Mouse (Mus musculus): ENCODE results near the gene Tmem79. TPM values are rescaled to one million over a fixed set of nuclear protein-coding genes. Genes with fewer than 3 reads are reported as not detected.
"Not testable (repeated sequence)": the region's sequence is repeated elsewhere in the genome, so short reads cannot be mapped to it uniquely, and the experiment has no call there.

The Tmem79 gene
- polyA plus RNA-seq, 1 experiment: 38.1 TPM

DNA sequence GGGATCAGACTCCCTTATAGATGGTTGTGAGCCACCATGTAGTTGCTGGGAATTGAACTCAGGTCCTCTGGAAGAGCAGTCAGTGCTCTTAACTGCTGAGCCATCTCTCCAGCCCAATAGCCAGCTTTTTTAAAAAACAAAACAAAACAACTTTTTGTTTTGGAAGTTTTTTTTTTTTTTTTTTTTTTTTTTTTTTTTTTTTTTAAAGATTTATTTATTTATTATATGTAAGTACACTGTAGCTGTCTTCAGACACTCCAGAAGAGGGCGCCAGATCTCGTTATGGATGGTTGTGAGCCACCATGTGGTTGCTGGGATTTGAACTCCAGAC lies 50.4 kb downstream of the Tmem79 start:
- not testable (repeated sequence) for DNase-seq (ENCODE audit: low spot score)

DNA sequence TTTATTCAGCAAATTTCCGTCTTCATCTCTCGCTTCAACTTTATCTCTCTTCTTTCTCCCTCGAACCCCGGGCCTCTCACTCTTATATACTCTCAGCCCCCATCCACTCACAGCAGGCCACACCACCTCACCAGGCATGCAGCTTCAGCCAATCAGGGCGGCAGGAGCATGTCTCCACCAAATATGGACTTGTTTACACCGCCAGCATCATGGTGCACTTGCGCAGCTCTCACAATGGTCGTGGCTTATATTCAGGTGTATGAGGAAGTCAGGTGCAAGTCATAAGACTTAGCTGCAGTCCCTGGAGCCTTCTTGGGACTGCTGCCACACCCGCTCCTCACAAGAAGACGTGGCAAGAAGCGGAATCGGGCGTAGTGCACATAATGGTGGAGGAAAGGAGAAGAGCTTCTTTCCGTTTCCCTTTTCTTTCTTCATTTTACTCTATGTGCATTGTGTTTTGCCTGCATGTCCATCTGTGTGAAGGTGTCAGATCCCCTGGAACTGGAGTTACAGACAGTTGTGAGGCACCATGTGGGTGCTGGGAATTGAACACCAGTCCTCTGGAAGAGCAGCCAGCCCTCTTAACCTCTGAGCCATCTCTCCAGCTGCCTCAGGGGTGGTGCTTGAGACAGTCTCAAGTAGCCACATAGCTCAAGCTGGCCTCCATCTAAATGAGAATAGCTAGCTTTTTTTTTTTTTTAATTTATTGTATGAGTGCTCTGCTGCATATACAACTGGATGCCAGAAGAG lies 51.0 kb downstream of the Tmem79 start:
- not testable (repeated sequence) for DNase-seq (ENCODE audit: low spot score)

DNA sequence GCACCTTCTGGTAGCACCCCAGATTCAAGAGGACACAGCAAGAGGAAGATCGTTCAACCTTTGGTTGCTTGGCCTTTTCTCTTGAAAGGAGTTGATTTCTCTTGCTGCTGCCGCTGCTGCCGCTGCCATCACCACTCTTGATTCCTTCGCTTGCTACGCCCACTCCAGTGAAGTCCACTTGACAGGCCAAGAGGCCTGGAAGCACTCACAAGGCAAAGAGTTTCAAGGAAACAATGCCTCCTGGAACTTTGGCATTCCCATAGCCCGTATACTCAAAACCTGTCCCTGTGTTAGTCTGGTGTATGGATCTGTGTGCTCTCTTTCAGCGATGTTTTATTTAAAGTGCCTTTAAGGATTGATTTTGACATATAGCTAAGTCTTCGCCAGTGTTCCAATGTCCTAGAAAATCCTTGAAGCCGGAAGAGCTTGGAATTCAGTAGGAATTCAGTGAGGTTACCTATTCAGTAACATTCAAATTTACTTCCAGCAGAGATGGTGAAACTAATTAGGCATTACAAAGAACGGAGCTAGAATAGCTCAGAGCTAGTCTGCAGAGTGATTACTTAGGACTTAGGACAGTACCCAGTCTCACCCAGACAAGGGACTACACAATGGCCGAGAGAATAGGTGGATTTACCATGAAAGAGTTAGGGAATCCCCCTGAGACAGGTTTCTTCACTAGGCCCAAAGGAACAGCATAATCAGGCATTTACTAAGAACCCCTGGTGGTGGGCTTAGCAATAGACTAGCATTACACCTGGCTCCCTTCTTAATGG lies 54.6 kb downstream of the Tmem79 start:
- not testable (repeated sequence) for DNase-seq (ENCODE audit: low spot score)

DNA sequence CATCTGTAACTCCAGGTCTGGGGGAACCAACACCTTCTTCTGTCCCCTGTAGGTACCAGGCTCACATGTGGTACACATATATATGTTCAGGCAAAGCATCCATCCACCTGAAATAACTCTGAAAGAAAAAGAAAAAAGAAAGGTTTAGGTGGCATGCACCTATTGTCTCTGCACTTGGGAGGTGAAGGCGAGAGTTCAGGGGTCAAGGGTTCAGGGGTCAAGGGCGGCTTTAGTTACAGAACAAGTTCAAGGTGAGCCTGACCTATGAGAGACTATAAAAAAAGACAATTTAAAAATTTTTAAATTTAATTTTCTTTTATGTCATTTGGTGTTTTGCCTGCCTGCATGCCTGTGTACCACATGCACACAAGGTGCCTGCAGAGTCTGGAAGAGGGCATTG lies 55.9 kb downstream of the Tmem79 start:
- DNase-seq (ENCODE audit: low spot score): no peak

Other genes with a start within 250 kb of the Tmem79 start
- 34.6 and 51.0 TPM in 2 replicates for gene Mef2d, start 193.8 kb downstream of the Tmem79 start, polyA plus RNA-seq (2012; rRNA removed)
- gene Rhbg, start 81.4 kb downstream of the Tmem79 start, polyA plus RNA-seq (2012; rRNA removed): 3.9 and 4.8 TPM in 2 replicates
- 0.15 and 0.34 TPM in 2 replicates for gene Gm38392, start 48.9 kb downstream of the Tmem79 start, polyA plus RNA-seq (2012; rRNA removed)
- gene Tsacc, start 39.1 kb downstream of the Tmem79 start, polyA plus RNA-seq (2012; rRNA removed): 7.4 and 7.9 TPM in 2 replicates
- 142 and 168 TPM in 2 replicates for gene Cct3, start 39.0 kb downstream of the Tmem79 start, polyA plus RNA-seq (2012; rRNA removed)
- 166 and 177 TPM in 2 replicates for gene Glmp, start 11.1 kb downstream of the Tmem79 start, polyA plus RNA-seq (2012; rRNA removed)
- 56.7 and 58.4 TPM in 2 replicates for gene Smg5, start 112 bp upstream of the Tmem79 start, polyA plus RNA-seq (2012; rRNA removed)
- 47.1 and 70.4 TPM in 2 replicates for gene Paqr6, start 28.4 kb upstream of the Tmem79 start, polyA plus RNA-seq (2012; rRNA removed)
- 1.9 and 2.7 TPM in 2 replicates for gene Bglap3, start 36.6 kb upstream of the Tmem79 start, polyA plus RNA-seq (2012; rRNA removed)
- 21.5 and 24.7 TPM in 2 replicates for gene Bglap2, start 42.6 kb upstream of the Tmem79 start, polyA plus RNA-seq (2012; rRNA removed)
- gene Bglap, start 48.3 kb upstream of the Tmem79 start, polyA plus RNA-seq (2012; rRNA removed): 0.27 and 0.89 TPM in 2 replicates
- 25.4 and 27.2 TPM in 2 replicates for gene Pmf1, start 74.2 kb upstream of the Tmem79 start, polyA plus RNA-seq (2012; rRNA removed)
- gene Slc25a44, start 89.0 kb upstream of the Tmem79 start, polyA plus RNA-seq (2012; rRNA removed): 18.7 and 19.8 TPM in 2 replicates
- 63.2 and 63.3 TPM in 2 replicates for gene Sema4a, start 125.0 kb upstream of the Tmem79 start, polyA plus RNA-seq (2012; rRNA removed)
- gene Lmna, start 173.8 kb upstream of the Tmem79 start, polyA plus RNA-seq (2012; rRNA removed): 171 and 182 TPM in 2 replicates
- 1.7 and 1.8 TPM in 2 replicates for gene Mex3a, start 196.2 kb upstream of the Tmem79 start, polyA plus RNA-seq (2012; rRNA removed)
- 135 and 174 TPM in 2 replicates for gene Rab25, start 212.2 kb upstream of the Tmem79 start, polyA plus RNA-seq (2012; rRNA removed)
- gene Lamtor2, start 216.9 kb upstream of the Tmem79 start, polyA plus RNA-seq (2012; rRNA removed): 124 and 134 TPM in 2 replicates
- gene Ubqln4, start 217.6 kb upstream of the Tmem79 start, polyA plus RNA-seq (2012; rRNA removed): 36.9 and 38.6 TPM in 2 replicates
- 128 and 150 TPM in 2 replicates for gene Ssr2, start 239.7 kb upstream of the Tmem79 start, polyA plus RNA-seq (2012; rRNA removed)

All from urinary bladder, adult 2 months (tissue).